In genomic region chr11:20455085-20455864, GRCm38 (mm10) we compare ENCODE assay signal across 8 mouse cellular contexts.
DNase-seq lines count a peak whose midpoint lies in the region; ATAC-seq lines count a peak whose summit lies in the region.

No protein-coding gene starts in this region.

- peak; percentile 81 to 93 for ATAC-seq in hematopoietic stem cell, adult 5-6 weeks (replicated peaks in 1 of 2; ENCODE audit: insufficient read depth in 1 of 2, low FRiP score in 2 of 2, low TSS enrichment in 1 of 2, low read depth in 1 of 2, poor library complexity in 2 of 2, severe bottlenecking in 2 of 2)

- peak; percentile 92 for DNase-seq in MN1 (ENCODE audit: low spot score)
- peak; percentile 88 for DNase-seq in cerebellum, adult 8-10 months
- DNase-seq in forelimb bud, embryonic 11.5 days (ENCODE audit: low read depth, low spot score): peak; percentile 88
- peak; percentile 90 to 92 for DNase-seq in layer of hippocampus, postnatal 10 days (ENCODE audit: low spot score in 2 of 2)
- DNase-seq in lung, postnatal 10 days: peak; percentile 89
- DNase-seq in ovary, postnatal 36 days (ENCODE audit: low spot score): peak; percentile 84
- peak; percentile 87 for DNase-seq in thymus, postnatal 14 days

Comparison
In these comparisons a context has a peak if more than half of its experiments do, and no peak if none do; other contexts are left out.
1. Peak in every context shown above with its lines: DNase-seq and ATAC-seq.